Mouse (Mus musculus): Measurements from ENCODE around the gene Iscu.

Iscu gene

GRCm38 (mm10) chr5:113818572-113818971 lies 46.0 kb downstream of the Iscu start:
- no peak for DNase-seq

- DNase-seq = no peak
Observed at GRCm38 (mm10) chr5:113824228-113824627, 51.7 kb downstream of the Iscu start.

DNA sequence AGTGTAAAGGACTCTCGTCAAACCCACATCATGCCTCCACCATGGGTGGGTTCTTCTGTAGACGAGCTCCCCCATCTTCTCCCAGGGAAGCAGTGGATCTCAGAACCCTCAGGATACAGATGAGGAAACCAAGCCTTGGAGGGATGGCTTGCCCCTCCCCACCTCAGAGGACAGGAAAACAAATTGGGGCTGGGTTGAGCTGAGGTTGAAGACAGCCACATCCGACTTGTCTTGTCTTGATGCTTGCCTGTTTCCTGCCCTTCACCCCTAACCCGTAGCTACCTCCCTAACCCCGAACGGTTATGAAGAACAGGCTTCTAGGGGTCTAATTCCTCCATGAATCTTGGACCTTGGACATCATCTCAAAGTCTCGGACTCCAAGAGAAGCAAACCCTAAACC lies 53.0 kb downstream of the Iscu start:
- no peak for DNase-seq

GRCm38 (mm10) chr5:113826619-113827018 lies 54.1 kb downstream of the Iscu start:
- no peak for DNase-seq

Measured in liver (tissue).